Mouse (Mus musculus) kidney, adult 2 months (tissue): ENCODE results near the gene Pdzd2.

ENCODE experiments used
- CTCF ChIP-seq: fragments of 200-500 bp; conservative IDR thresholded peaks from 2 replicates; pipeline ENCODE4 v1.5.1; 2011; ENCODE audit warnings: low read depth, mild to moderate bottlenecking, control low read depth, low read length, moderate library complexity, mixed read lengths; ENCODE audit not compliant: insufficient read depth, insufficient read length
- POLR2A ChIP-seq: fragments of 200-500 bp; IDR thresholded peaks from one replicate; pipeline ENCODE4 v1.6.1; 2011; ENCODE audit warnings: low read depth, low read length, control low read depth

DNA sequence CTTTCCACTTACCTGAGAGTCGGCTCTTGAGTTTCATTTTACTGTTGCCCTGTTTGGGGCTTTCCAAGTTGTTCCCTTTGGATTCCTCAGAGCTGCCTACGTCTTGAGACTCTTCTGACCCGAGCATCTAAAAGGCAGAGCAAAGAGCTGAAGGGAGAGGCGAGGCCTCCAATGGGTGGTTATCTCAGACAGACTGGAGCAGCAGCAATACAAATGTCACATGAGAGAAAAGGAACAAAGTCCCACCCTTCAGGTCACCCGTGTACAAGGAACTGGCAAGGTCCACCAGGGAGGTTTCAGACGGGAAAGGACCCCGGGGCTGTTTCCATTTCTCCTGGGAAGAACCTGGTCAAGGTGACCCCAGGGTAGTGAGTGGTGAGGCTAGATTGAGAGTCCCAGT, 320.3 kb downstream of the Pdzd2 start:
- TF ChIP-seq CTCF, result no peak
- no peak for TF ChIP-seq POLR2A
